Mouse (Mus musculus) G1E (cell line): Measurements from ENCODE around the gene Sox8.

Experiments
- CTCF ChIP-seq: IDR thresholded peaks from 2 replicates; pipeline ENCODE4 v1.5.1; 2012; ENCODE audit warnings: low read depth, low read length, inconsistent platforms, mixed read lengths
- GATA1 ChIP-seq: IDR thresholded peaks from 2 replicates; pipeline ENCODE4 v1.6.1; 2012; ENCODE audit warnings: borderline replicate concordance, low read length, inconsistent platforms, mixed read lengths
- GATA2 ChIP-seq: IDR thresholded peaks from 2 replicates; pipeline ENCODE4 v1.6.1; 2012; ENCODE audit warnings: low read depth, low read length, inconsistent platforms, borderline replicate concordance

- TF ChIP-seq GATA1, result no peak
- no peak for TF ChIP-seq GATA2
- no peak for TF ChIP-seq CTCF
Measured at GRCm38 (mm10) chr17:25609506-25609828, 39.0 kb upstream of the Sox8 start.
